Mouse (Mus musculus): ENCODE results near the gene Ssh3. TPM values are rescaled to one million over a fixed set of nuclear protein-coding genes. Genes with fewer than 3 reads are reported as not detected.

Gene Ssh3
- polyA plus RNA-seq, 1 experiment from 2014 or later: 2.1 TPM

Small RNAs within 50 kb of the gene (microRNA-seq; reads per million reads assigned to microRNA genes)
- not detected for gene Gm26115
- gene Mir6985: not detected

Other genes starting within 250 kb of the Ssh3 start
- gene Gstp1, start 231.2 kb downstream of the Ssh3 start, polyA plus RNA-seq (2015; fragmentation: Nextera tagmentation; extraction: Ambion mirVana): 796 and 823 TPM in 2 replicates
- gene Gstp2, start 223.2 kb downstream of the Ssh3 start, polyA plus RNA-seq (2015; fragmentation: Nextera tagmentation; extraction: Ambion mirVana): 6.1 and 17.4 TPM in 2 replicates
- 95.4 and 105 TPM in 2 replicates for gene Gstp3, start 209.6 kb downstream of the Ssh3 start, polyA plus RNA-seq (2015; fragmentation: Nextera tagmentation; extraction: Ambion mirVana)
- 0.25 and 0.32 TPM in 2 replicates for gene Cabp2, start 187.6 kb downstream of the Ssh3 start, polyA plus RNA-seq (2015; fragmentation: Nextera tagmentation; extraction: Ambion mirVana)
- 112 and 117 TPM in 2 replicates for gene Cdk2ap2, start 172.0 kb downstream of the Ssh3 start, polyA plus RNA-seq (2015; fragmentation: Nextera tagmentation; extraction: Ambion mirVana)
- 6.6 and 7.3 TPM in 2 replicates for gene Pitpnm1, start 169.2 kb downstream of the Ssh3 start, polyA plus RNA-seq (2015; fragmentation: Nextera tagmentation; extraction: Ambion mirVana)
- gene Aip, start 143.3 kb downstream of the Ssh3 start, polyA plus RNA-seq (2015; fragmentation: Nextera tagmentation; extraction: Ambion mirVana): 32.4 and 32.6 TPM in 2 replicates
- 0.02 TPM in 1 of 2 replicates, not detected in the other for gene Gpr152, start 129.4 kb downstream of the Ssh3 start, polyA plus RNA-seq (2015; fragmentation: Nextera tagmentation; extraction: Ambion mirVana)
- gene Cabp4, start 125.1 kb downstream of the Ssh3 start, polyA plus RNA-seq (2015; fragmentation: Nextera tagmentation; extraction: Ambion mirVana): 0.18 and 0.20 TPM in 2 replicates
- 72.4 and 74.8 TPM in 2 replicates for gene Coro1b, start 120.6 kb downstream of the Ssh3 start, polyA plus RNA-seq (2015; fragmentation: Nextera tagmentation; extraction: Ambion mirVana)
- 17.6 and 17.9 TPM in 2 replicates for gene Ptprcap, start 115.6 kb downstream of the Ssh3 start, polyA plus RNA-seq (2015; fragmentation: Nextera tagmentation; extraction: Ambion mirVana)
- 29.4 and 31.9 TPM in 2 replicates for gene Rps6kb2, start 105.8 kb downstream of the Ssh3 start, polyA plus RNA-seq (2015; fragmentation: Nextera tagmentation; extraction: Ambion mirVana)
- 0.49 and 0.67 TPM in 2 replicates for gene Carns1, start 93.7 kb downstream of the Ssh3 start, polyA plus RNA-seq (2015; fragmentation: Nextera tagmentation; extraction: Ambion mirVana)
- 5.5 and 8.1 TPM in 2 replicates for gene Tbc1d10c, start 77.9 kb downstream of the Ssh3 start, polyA plus RNA-seq (2015; fragmentation: Nextera tagmentation; extraction: Ambion mirVana)
- gene Ppp1ca, start 77.1 kb downstream of the Ssh3 start, polyA plus RNA-seq (2015; fragmentation: Nextera tagmentation; extraction: Ambion mirVana): 380 and 393 TPM in 2 replicates
- gene Rad9a, start 67.5 kb downstream of the Ssh3 start, polyA plus RNA-seq (2015; fragmentation: Nextera tagmentation; extraction: Ambion mirVana): 14.1 and 14.2 TPM in 2 replicates
- 0.39 and 0.61 TPM in 2 replicates for gene Clcf1, start 54.9 kb downstream of the Ssh3 start, polyA plus RNA-seq (2015; fragmentation: Nextera tagmentation; extraction: Ambion mirVana)
- not detected in 2 replicates for gene AC109138.7, start 54.8 kb downstream of the Ssh3 start, polyA plus RNA-seq (2015; fragmentation: Nextera tagmentation; extraction: Ambion mirVana)
- gene Pold4, start 37.3 kb downstream of the Ssh3 start, polyA plus RNA-seq (2015; fragmentation: Nextera tagmentation; extraction: Ambion mirVana): 12.2 and 14.8 TPM in 2 replicates
- 1.1 and 1.2 TPM in 2 replicates for gene Ankrd13d, start 14.0 kb upstream of the Ssh3 start, polyA plus RNA-seq (2015; fragmentation: Nextera tagmentation; extraction: Ambion mirVana)
- gene Grk2, start 37.0 kb upstream of the Ssh3 start, polyA plus RNA-seq (2015; fragmentation: Nextera tagmentation; extraction: Ambion mirVana): 7.8 and 9.5 TPM in 2 replicates
- 11.0 and 13.7 TPM in 2 replicates for gene Kdm2a, start 129.1 kb upstream of the Ssh3 start, polyA plus RNA-seq (2015; fragmentation: Nextera tagmentation; extraction: Ambion mirVana)
- gene Rhod, start 170.3 kb upstream of the Ssh3 start, polyA plus RNA-seq (2015; fragmentation: Nextera tagmentation; extraction: Ambion mirVana): 8.0 and 11.8 TPM in 2 replicates
- 0.20 and 0.32 TPM in 2 replicates for gene Syt12, start 208.3 kb upstream of the Ssh3 start, polyA plus RNA-seq (2015; fragmentation: Nextera tagmentation; extraction: Ambion mirVana)
- 0.18 and 0.45 TPM in 2 replicates for gene 2010003K11Rik, start 229.4 kb upstream of the Ssh3 start, polyA plus RNA-seq (2015; fragmentation: Nextera tagmentation; extraction: Ambion mirVana)
- 88.7 and 118 TPM in 2 replicates for gene Pcx, start 241.3 kb upstream of the Ssh3 start, polyA plus RNA-seq (2015; fragmentation: Nextera tagmentation; extraction: Ambion mirVana)